Mouse (Mus musculus) gastrocnemius, adult 18-20 months (tissue): ENCODE results near the gene Ms4a18. TPM values are rescaled to one million over a fixed set of nuclear protein-coding genes. Genes with fewer than 3 reads are reported as not detected.

Source experiments
- total RNA-seq, 2 experiments: library from RNA; stranded (reverse); gene quantifications; 2 replicates each; pipeline ENCODE4 v1.2.3; 2021

Ms4a18 gene
- total RNA-seq, 2 experiments from 2014 or later, result not detected

Other genes starting within 250 kb of the Ms4a18 start
- gene Cd6, start 188.0 kb downstream of the Ms4a18 start, total RNA-seq, result not detected
- under 1 TPM; 0.23 to 0.55 TPM for gene Slc15a3, start 178.3 kb downstream of the Ms4a18 start, total RNA-seq
- gene Tmem132a, start 148.1 kb downstream of the Ms4a18 start, total RNA-seq, result 1 to 10 TPM; 3.0 to 3.4 TPM
- 100 to 1,000 TPM; 208 to 227 TPM for gene Tmem109, start 136.0 kb downstream of the Ms4a18 start, total RNA-seq
- 100 to 1,000 TPM; 148 TPM for gene Prpf19, start 122.8 kb downstream of the Ms4a18 start, total RNA-seq
- gene Zp1, start 97.4 kb downstream of the Ms4a18 start, total RNA-seq, result not detected
- not detected for gene Ptgdr2, start 80.9 kb downstream of the Ms4a18 start, total RNA-seq
- 10 to 100 TPM; 12.6 to 14.5 TPM for gene Ccdc86, start 68.8 kb downstream of the Ms4a18 start, total RNA-seq
- not detected for gene Ms4a10, start 43.4 kb downstream of the Ms4a18 start, total RNA-seq
- not detected for gene Ms4a15, start 24.8 kb downstream of the Ms4a18 start, total RNA-seq
- gene Ms4a8a, start 63.1 kb upstream of the Ms4a18 start, total RNA-seq, result under 1 TPM; 0.69 to 0.84 TPM
- gene 1700017D01Rik, start 112.8 kb upstream of the Ms4a18 start, total RNA-seq, result not detected
- not detected for gene 1700025F22Rik, start 147.3 kb upstream of the Ms4a18 start, total RNA-seq
- not detected for gene Ms4a13, start 178.7 kb upstream of the Ms4a18 start, total RNA-seq
- gene Ms4a12, start 214.4 kb upstream of the Ms4a18 start, total RNA-seq, result not detected
- under 1 TPM in 1 of 2 experiments, not detected in 1; 0.09 TPM for gene Ms4a1, start 248.2 kb upstream of the Ms4a18 start, total RNA-seq